Mouse (Mus musculus) megakaryocyte, embryonic 14.5 days (primary cell): Measurements from ENCODE around the gene Zfp260.

Experiments
- FLI1 ChIP-seq: IDR thresholded peaks from 2 replicates; pipeline ENCODE4 v1.6.1; 2012; ENCODE audit warnings: low read length, inconsistent platforms, mixed read lengths
- GATA1 ChIP-seq: IDR thresholded peaks from 3 replicates; pipeline ENCODE4 v1.6.1; 2012; ENCODE audit warnings: mixed read lengths, low read length, inconsistent platforms, borderline replicate concordance

DNA sequence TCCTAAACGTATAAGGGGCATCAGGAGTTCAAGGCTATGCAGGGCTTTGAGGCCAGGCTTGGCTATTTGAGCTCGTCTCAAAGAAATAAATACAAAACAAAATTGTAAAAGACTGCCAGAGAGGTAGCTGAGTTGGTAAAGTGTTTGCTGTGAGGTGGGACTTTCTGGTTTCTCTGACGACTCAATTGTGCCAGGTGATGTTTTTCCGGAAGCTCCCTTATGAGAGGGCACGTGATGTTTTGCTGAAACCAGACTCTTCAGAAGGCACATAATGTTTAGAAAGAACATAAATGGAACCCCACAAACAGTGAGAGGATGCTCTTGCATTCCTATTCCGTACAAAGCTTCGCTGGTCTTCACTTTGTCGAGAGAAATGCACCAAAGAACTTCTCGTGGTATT, 1.9 kb upstream of the Zfp260 start:
- TF ChIP-seq GATA1 = no peak
- TF ChIP-seq FLI1 = no peak
